In genomic region chr2:26516275-26516674, GRCm38 (mm10) we compare ENCODE assay signal across 7 mouse cellular contexts. TPM values are rescaled to one million over a fixed set of nuclear protein-coding genes. Genes with fewer than 3 reads are reported as not detected.
DNase-seq lines count a peak whose midpoint lies in the region; ATAC-seq lines count a peak whose summit lies in the region.

TSS of gene Notch1 (minus strand) at chr2:26516663.

- no peak for ATAC-seq in hindbrain, embryonic 12.5 days (ENCODE audit: low FRiP score)
- no peak for ATAC-seq in monocyte, adult 5-6 weeks (replicated peaks; ENCODE audit: insufficient number of reproducible peaks, low FRiP score, low TSS enrichment, poor library complexity, severe bottlenecking)

- DNase-seq in MN1 (ENCODE audit: low spot score) = peak; percentile 39
- peak; percentile 48 for DNase-seq in adrenal gland, adult 2 months
- peak; percentile 46 for DNase-seq in gastrocnemius, adult 18-20 months (ENCODE audit: low spot score)
- DNase-seq in left cerebral cortex, adult 8-10 months (ENCODE audit: low spot score in 2 of 2) = no peak
- no peak for DNase-seq in urinary bladder, postnatal 14 days (ENCODE audit: low spot score)

- H3K4me2 ChIP-seq in hindbrain, embryonic 12.5 days (replicated peaks) = 0 out of 2 replicates have a peak within 1 kb of the TSS, but pooled peaks have one; percentile 4

- H3K9me3 ChIP-seq in hindbrain, embryonic 12.5 days (replicated peaks) = no peaks in the 10 kb centered on the region

- H3K9ac ChIP-seq in hindbrain, embryonic 12.5 days = 0 out of 2 replicates have a peak within 1 kb of the TSS, but pooled peaks have one; percentile 13

- 49% methylated on average over 12 of the region's 12 CpGs for WGBS in hindbrain, embryonic 12.5 days

- H3K4me1 ChIP-seq in hindbrain, embryonic 12.5 days = peaks cover 22% of the 10 kb centered on the region

- no peaks in the 10 kb centered on the region for H3K27me3 ChIP-seq in hindbrain, embryonic 12.5 days

- H3K36me3 ChIP-seq in hindbrain, embryonic 12.5 days = no peaks in the 10 kb centered on the region

- H3K4me3 ChIP-seq in hindbrain, embryonic 12.5 days = no peak within 1 kb of the TSS

- H3K27ac ChIP-seq in hindbrain, embryonic 12.5 days = peak within 1 kb of the TSS; percentile 40; the same call in 1 of the 2 replicates

RNA-seq across cellular contexts. Expression of gene Notch1, which starts in this region (rescaled TPM):
- total RNA-seq in adrenal gland, adult 2 months (2021) = 10 to 100 TPM; 17.6 to 21.1 TPM
- 37.1 and 49.2 TPM in 2 replicates for polyA plus RNA-seq in adrenal gland, adult 2 months (2012; rRNA removed)
- total RNA-seq in gastrocnemius, adult 18-20 months (2021) = 10 to 100 TPM in 1 of 2 experiments, 1 to 10 TPM in 1; 6.1 to 10.0 TPM
- polyA plus RNA-seq in hindbrain, embryonic 12.5 days (2016; fragmentation: Nextera tagmentation; extraction: Ambion mirVana) = 38.0 and 41.0 TPM in 2 replicates
- 10 to 100 TPM; 23.3 to 28.8 (median 26.6) TPM for total RNA-seq in left cerebral cortex, adult 8-10 months (2022)
- total RNA-seq in monocyte, adult 5-6 weeks (2017) = 11.6 to 22.2 TPM (median 13.8 TPM) in 3 replicates

Comparison
In these comparisons a context has a peak if more than half of its experiments do, and no peak if none do; other contexts are left out.
1. DNase-seq: peak in MN1 (single experiment), adrenal gland, adult 2 months (single experiment) and gastrocnemius, adult 18-20 months (single experiment); none in left cerebral cortex, adult 8-10 months (0 of 2) and urinary bladder, postnatal 14 days (single experiment).